Mouse (Mus musculus) thymus, adult 2 months (tissue): ENCODE measurements around the gene Zfp664.

Experiments used
- CTCF ChIP-seq: fragments of 200-500 bp; IDR thresholded peaks from 2 replicates; pipeline ENCODE4 v1.5.1; 2012; ENCODE audit warnings: mild to moderate bottlenecking, control low read depth, low read length, moderate library complexity, borderline replicate concordance; ENCODE audit not compliant: control insufficient read depth, poor library complexity, insufficient read depth; ENCODE audit errors: extremely low read depth
- POLR2A ChIP-seq: fragments of 200-500 bp; IDR thresholded peaks from 2 replicates; pipeline ENCODE4 v1.6.1; 2012; ENCODE audit warnings: mild to moderate bottlenecking, low read length, control low read depth, moderate library complexity; ENCODE audit not compliant: control insufficient read depth, poor library complexity, insufficient read depth; ENCODE audit errors: extremely low read depth

DNA sequence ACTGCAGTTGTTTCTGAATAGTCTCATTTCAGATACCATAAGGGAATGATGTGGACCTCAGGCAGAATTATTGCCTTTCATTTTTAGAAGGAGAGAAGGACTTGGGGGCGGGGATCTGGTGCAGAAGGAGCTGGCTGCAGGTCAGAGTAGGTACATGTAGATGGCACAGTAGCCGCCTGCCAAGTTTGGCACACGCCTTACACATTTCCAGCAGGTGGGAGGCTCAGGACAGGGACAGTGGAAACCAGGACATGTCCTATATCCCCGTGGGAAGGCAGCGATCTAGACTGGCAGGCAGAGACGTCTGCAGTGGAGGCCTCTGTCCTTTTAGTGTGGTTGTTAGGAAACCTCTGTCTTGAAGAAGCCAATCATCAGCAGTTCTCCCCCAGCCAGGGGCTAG, 17.3 kb downstream of the Zfp664 start:
- no peak for TF ChIP-seq CTCF
- TF ChIP-seq POLR2A = no peak
